Mouse (Mus musculus) frontal cortex, postnatal 25 days (tissue): Measurements from ENCODE around the gene Atf2.
"Not testable (repeated sequence)": the region's sequence is repeated elsewhere in the genome, so short reads cannot be mapped to it uniquely, and the experiment has no call there.

Experiments
- DNase-seq, 2 experiments: peaks; one replicate each; pipeline ENCODE4 v3.0.0; 2022; ENCODE audit warnings: low spot score in 2 of 2

Gene Atf2

DNA sequence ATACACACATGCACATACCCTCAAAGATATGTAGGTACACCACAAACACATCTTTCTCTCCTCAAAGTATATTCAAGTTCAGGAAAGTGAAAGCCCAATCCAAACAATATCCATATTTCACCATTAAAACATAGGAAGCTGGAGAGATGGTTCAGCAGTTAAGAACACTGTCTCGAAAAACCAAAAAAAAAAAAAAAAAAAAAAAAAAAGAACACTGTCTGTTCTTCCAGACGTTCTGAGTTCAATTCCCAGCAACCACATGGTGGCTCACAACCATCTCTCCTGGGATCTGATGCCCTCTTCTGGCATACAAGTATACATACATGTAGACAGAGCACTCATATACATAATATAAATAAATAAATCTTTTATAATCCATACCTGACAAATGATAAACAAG is 6.4 kb downstream of the Atf2 start:
- no peak for DNase-seq

- DNase-seq, result no peak
These were observed 14.5 kb downstream of the Atf2 start for GRCm38 (mm10) chr2:73877891-73878290.

DNA sequence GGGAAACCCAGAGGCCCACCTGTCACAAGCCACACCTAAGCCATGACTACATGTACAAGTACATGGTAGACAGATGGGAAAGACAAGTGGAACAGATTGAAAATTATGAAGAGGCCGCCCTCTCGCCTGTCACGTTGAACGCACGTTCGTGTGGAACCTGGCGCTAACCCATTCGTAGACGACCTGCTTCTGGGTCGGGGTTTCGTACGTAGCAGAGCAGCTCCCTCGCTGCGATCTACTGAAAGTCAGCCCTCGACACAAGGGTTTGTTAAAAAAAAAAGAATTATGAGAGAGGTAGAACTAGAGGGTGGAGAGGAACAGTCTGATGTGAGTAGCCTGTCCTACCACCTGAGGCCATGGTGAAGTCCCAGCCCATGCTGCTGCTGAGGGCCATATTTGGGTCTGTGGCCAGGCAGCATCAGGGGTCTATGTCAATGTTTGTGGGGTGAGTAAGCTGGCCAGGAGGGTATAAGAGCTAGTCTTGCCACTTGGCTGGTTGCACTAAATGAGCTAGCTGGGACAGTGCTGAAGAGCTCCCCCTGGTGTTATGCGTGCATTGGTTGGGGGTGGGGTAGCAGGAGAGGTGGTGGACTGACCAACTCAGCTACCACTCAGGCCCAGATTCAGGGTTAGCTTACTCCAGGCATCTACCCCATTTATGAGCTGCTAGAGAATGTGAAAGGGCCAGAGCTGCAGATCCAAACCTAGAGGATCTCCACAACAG is 24.5 kb downstream of the Atf2 start:
- peak; percentile 60 to 75 for DNase-seq

DNA sequence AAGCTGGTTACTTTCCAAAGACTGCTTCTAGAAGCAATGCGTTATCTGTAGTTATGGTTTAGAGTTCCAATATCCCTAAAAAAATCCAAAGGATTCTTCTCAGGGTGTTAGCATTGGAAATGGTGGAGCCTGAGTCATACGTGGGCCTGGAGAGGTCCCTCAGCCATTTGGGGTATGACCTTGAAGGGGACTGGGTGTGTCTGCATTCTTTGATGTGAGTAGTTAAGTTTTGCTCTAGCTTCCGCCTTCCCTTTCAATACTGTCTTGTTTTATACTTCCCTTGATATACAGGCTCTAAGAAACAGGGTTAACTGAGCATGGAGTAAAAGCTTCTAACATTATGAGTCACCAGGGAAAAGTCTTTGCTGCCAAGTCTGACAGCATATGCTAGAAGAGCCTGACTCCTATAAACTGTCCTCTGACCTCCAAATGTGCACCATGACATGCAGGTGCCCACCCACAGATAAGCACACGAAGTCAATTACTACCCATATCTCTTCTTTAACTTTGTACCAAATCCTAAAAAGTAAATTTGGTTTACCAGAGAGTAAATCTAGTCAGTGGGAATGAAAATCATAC is 32.3 kb downstream of the Atf2 start:
- no peak for DNase-seq

DNA sequence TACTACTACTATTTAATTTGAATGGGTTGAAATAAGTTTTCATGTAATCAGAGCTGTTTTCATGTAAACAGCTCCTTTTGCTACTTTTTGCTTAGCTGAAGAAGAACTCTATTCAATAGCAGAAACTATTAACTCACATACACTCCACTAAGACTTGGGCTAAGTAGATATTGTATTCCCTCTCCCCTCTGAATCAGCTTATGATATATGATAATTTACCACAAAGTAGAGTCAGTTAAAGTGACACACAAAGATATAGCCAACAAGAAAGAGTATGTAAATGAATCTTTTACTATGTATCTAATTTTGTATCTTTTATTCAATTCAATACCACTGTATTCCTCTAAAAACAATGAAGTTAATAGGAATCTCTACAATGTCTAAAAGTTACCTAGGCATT is 35.1 kb downstream of the Atf2 start:
- no peak for DNase-seq

- DNase-seq, result no peak
These were observed 36.2 kb downstream of the Atf2 start for GRCm38 (mm10) chr2:73856246-73856645.

- no peak for DNase-seq
These were observed 57.9 kb downstream of the Atf2 start for GRCm38 (mm10) chr2:73834406-73835015.

DNA sequence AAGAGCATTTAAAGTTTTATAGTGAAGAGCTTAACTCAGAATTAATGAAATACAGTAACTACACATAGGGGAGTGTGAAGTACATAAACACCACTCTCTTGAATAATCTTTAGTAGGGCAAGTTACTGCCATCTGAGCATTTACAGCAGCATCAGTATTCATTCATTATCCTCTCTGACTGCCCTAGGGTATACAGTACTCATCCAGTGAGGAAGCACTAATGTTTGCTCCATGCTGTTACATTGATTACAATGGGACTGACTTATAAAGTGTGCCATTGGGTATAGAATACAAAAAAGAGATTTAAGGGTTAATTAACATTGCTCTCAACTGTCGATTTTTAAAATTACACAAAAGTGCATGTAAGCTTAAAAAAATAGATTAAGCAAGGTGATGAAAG is 59.2 kb downstream of the Atf2 start:
- DNase-seq, result no peak

DNA sequence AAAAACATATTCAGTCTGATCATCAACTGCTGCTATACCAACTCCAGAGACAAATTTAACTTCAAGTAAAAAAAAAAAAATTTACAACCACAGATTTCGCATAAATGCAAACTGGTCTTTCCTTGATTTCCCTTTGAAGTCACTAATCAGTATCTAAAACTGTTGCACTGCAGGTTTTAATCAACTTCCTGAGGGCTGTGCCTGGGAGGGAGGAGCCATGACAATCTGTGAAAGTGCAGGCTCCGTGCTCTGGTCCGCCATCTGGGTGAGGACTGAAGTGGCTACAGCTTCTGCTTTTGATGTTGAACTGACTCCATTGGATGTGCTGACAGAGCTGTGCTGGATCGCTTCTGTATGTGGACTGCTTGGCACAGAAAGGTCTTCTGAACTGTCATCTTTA is 73.7 kb downstream of the Atf2 start:
- no peak for DNase-seq

DNA sequence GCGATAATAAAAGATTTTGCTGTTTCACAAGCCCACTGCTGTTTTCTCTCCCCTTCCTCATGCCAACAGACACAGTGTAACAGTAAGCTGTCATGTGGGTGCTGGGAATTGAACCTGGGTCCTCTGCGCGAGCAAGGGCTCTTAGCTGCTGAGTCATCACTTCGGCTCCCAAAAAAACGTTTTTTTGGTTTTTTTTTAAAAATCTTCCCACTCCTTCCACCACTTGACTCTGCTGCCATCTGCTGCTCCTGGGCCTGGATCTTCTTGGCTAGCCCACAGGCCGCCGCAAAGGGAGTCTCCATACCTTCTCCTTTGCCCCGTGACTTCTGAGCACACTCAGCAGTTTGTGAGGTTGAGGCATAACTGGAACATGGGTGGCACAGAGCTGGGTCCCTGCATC is 84.8 kb downstream of the Atf2 start:
- DNase-seq, result no peak

- DNase-seq, result not testable (repeated sequence)
These were observed 92.3 kb downstream of the Atf2 start for GRCm38 (mm10) chr2:73800127-73800526.

DNA sequence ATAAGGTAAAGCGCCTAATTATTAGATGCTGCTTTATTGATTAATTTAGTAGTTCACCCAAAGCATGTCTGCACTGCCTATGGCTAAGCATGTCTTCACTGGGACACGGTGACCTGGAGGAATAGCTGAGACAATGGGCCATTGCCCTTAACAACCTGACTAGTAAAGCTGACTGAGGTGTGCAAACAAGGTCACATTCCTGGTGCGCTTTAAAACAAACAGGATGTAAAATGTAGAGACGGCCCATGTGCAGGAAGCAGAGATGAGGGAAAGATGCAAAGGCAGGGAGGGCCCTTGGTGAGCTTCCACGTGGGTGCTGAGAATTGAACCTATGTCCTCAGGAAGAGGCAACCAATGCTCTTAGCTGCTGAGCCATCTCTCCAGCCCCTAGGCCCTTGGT is 93.7 kb downstream of the Atf2 start:
- no peak for DNase-seq

- no peak for DNase-seq
These were observed 94.3 kb downstream of the Atf2 start for GRCm38 (mm10) chr2:73798136-73798535.

- DNase-seq, result no peak
These were observed 100.4 kb downstream of the Atf2 start for GRCm38 (mm10) chr2:73791846-73792630.

GRCm38 (mm10) chr2:73790332-73790731 is 102.1 kb downstream of the Atf2 start:
- no peak for DNase-seq

DNA sequence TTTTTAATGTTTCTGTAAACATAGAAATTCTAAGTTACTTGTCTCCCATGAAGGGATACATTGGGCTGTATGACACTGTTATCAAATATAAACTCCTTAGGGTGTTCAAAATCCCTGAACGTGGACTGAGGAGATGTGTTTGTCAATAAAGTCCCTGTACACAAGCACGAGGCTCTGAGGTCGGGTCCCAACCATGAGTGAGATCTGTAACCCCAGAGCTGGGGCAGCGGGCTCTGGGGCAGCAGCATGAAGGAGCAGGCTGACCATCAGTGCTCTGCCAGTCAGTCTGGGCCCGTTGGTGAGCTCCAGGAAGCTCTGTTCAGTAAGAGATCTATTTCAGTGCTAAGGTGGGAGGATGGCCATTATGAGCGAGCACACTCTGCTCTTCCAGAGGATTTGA is 104.0 kb downstream of the Atf2 start:
- no peak for DNase-seq

DNA sequence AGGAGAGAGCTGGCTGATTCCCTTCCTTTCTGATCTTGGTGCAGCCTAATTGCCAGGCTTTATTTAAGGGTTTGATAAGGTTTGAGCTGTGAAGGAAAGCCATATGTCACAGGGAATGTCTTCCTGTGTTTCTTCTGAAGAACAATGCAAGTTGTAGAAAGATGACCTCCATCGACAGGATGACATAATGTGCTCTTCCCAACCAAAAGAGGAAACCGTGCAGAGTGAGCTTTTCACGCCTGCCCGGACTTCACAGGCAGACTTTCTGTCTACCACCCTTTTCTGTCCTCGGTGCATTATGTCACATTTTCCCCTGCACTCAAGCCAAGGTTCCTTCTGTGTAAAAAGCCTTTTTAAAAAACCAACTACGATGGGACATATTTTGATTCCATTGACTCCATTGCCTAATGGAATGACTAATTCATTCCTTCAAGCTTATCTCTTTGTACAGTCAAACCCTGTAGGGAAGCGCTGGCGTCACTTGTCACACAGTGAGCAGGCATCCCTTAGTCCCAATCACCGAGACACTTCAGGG is 110.0 kb downstream of the Atf2 start:
- no peak for DNase-seq

DNA sequence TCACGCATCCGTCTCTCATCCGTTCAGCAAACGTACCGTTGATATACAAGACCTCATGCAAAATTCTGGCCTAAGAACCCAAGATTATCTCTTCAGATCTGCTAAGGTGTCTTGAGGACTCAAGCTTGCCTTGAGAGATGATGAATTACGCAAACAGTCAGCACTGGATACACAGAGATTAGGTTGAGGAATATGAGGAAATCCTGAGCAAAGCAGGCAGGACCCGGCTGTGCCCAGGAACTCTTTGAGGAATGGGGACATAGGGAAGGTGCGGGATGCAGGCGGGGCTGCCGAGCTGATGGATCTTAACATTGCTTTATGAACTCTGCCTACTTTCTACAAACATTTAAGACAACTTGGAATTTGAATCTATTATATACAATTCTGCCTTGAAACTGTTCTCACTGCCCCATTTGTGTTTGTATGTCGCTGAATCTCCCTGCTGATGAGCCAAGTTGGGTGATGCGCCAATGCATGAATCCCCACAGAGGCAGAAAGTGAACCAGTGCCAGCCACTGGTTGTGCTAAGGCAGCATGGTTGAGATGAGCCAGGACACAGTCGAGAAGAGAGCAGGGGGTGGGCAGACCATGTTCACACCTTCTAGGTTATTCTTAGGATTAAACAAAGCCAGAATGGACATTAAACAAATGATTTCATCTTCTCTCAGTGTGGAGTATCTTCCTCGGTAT is 112.0 kb downstream of the Atf2 start:
- DNase-seq, result no peak

DNA sequence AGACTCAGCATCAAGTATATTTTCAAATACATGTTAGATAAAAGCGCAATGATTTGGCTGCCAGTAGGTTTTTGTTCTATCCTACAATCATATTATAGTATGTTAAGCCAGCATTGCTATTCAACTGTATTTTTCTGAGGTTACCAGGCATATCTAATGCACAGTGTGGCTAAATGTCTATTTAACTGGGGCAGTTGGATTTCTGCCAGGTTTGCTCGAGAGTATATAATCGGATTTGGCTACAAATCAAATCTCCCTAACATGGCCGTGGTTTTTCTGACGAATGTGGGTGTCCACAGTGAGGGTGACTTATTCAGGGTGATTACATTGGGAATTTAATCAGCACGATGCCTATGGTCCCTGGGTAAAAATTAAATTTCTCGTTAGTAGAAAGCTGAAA is 112.6 kb downstream of the Atf2 start:
- no peak for DNase-seq

DNA sequence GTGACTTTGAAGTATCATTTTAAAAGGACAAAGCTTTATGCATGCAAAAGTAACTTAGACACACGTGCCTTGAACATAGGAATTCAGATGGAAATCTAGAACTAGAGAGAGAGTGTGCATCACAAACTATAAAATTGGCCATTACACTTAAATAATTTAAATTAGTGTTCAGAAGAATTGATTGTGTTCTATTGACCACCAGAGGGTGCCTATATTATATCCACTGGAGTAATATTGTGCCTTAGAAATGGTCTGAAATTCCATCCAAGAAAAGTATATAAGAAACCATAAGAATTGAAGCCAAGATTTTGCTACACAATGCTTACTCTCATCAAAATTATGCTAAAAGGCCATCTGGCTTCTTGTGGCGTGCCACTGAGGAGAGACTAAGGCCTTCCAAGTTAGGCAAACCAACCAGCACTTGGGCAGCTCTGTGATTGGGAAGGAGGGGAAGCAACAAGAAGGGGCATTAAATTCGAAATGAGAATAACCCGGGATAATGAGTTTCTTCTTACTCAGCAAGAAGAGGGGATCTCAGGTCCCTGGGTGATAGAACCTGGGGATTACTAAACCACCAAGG is 113.3 kb downstream of the Atf2 start:
- no peak for DNase-seq

DNA sequence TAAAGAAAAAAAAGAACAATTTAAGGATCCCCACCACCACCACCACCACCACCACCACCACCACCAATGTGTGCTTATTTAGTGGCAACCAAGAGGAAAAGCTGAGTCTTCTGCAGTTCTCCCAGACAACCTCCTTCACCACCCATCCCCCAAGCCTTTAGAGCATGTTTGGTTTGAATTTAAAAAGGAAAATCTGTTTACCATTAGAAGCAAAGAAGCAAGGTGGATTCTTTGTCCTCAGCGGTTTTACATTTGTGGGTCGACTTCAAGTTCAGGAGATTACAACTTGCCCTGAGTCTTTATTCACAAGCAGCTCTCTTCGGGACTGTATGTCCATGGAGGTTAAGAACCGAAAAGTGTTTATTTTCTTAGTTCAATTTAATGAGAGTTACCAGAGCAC is 115.5 kb downstream of the Atf2 start:
- DNase-seq, result no peak
